Mouse (Mus musculus) lung, adult 2 months (tissue): Measurements from ENCODE around the gene Esrrg.

ENCODE experiments used
- CTCF ChIP-seq: fragments of 200-500 bp; IDR thresholded peaks from 2 replicates; pipeline ENCODE4 v1.5.1; 2011; ENCODE audit warnings: mild to moderate bottlenecking, low read length, control low read depth; ENCODE audit not compliant: insufficient read depth
- POLR2A ChIP-seq: fragments of 200-500 bp; IDR thresholded peaks from 2 replicates; pipeline ENCODE4 v1.6.1; 2011; ENCODE audit warnings: low read depth, mild to moderate bottlenecking, control low read depth, low read length, borderline replicate concordance; ENCODE audit errors: extremely low read depth

GRCm38 (mm10) chr1:187662083-187662609 is 53.6 kb downstream of the Esrrg start:
- TF ChIP-seq POLR2A (no peak), CTCF (no peak)
